Mouse (Mus musculus) limb, embryonic 10.5 days (tissue): ENCODE measurements around the gene D230025D16Rik. TPM values are rescaled to one million over a fixed set of nuclear protein-coding genes. Genes with fewer than 3 reads are reported as not detected.

ENCODE experiments used
- DNase-seq: peaks from one replicate; pipeline ENCODE4 v3.0.0-alpha.2; 2017; ENCODE audit warnings: low spot score
- H3K27ac ChIP-seq: fragments of 300-500 bp; sonication (generic); 2 replicates; pipeline ENCODE4 v1.5.1; 2016; ENCODE audit warnings: mild to moderate bottlenecking
- H3K27me3 ChIP-seq: fragments of 300-500 bp; sonication (generic); 2 replicates; pipeline ENCODE4 v1.6.1; 2016; ENCODE audit warnings: low read depth, mild to moderate bottlenecking; ENCODE audit not compliant: poor library complexity, severe bottlenecking
- H3K36me3 ChIP-seq: fragments of 300-500 bp; sonication (generic); 2 replicates; pipeline ENCODE4 v1.6.1; 2016; ENCODE audit warnings: mild to moderate bottlenecking, moderate library complexity
- H3K4me1 ChIP-seq: fragments of 300-500 bp; sonication (generic); 2 replicates; pipeline ENCODE4 v1.6.1; 2016
- H3K4me3 ChIP-seq: fragments of 300-500 bp; sonication (generic); 2 replicates; pipeline ENCODE4 v1.5.1; 2016; ENCODE audit warnings: mild to moderate bottlenecking, moderate library complexity
- H3K9me3 ChIP-seq: fragments of 300-500 bp; sonication (generic); replicated peaks from 2 replicates; pipeline ENCODE4 v1.6.1; 2016; ENCODE audit warnings: mild to moderate bottlenecking
- WGBS: fragments of 180-500 bp; shearing (Covaris S2); methylation state at CpG from one replicate; pipeline ENCODE4 v1.1.7; 2016; 5-methylcytosine and 5-hydroxymethylcytosine counted together
- polyA plus RNA-seq: library from polyadenylated mRNA; unstranded; fragments of >200 nt; fragmentation: Nextera tagmentation; extraction: Ambion mirVana; gene quantifications from 2 replicates; pipeline ENCODE4 v1.2.1, GENCODE M21; 2016

The D230025D16Rik gene
- polyA plus RNA-seq, 1 experiment from 2014 or later = 25.4 TPM

DNA sequence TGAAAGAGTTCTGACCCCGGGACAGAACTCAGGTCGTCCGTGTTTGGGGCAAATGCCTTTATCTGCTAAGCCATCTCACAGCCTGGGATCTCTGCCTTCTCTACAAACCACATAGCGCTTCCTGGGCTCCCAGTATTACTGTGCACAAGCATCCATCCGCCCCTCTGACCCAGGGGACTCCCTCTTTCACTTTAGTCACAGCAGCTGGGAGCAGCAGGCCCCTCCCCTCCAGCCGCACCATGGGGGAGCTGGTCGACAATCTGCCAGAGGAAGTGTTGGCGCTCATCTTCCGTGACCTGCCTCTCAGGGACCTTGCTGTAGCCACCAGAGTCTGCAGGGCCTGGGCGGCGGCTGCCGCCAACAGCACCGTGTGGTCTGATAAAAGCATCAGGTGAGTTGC is 41.8 kb downstream of the D230025D16Rik start:
- peak overlapping the region; percentile 6; the same call in 1 of the 2 replicates for H3K4me3 ChIP-seq
- H3K36me3 ChIP-seq = no peaks in the 10 kb centered on the region
- peaks cover 58% of the 10 kb centered on the region for H3K4me1 ChIP-seq
- no peak overlapping the region for H3K27ac ChIP-seq
- H3K27me3 ChIP-seq = peaks cover 100% of the 10 kb centered on the region
- 0 out of 2 replicates have a peak, but pooled peaks cover 2% of the 10 kb centered on the region for H3K9me3 ChIP-seq
- 7% methylated on average over 13 of the region's 13 CpGs for WGBS
- DNase-seq = no peak

DNA sequence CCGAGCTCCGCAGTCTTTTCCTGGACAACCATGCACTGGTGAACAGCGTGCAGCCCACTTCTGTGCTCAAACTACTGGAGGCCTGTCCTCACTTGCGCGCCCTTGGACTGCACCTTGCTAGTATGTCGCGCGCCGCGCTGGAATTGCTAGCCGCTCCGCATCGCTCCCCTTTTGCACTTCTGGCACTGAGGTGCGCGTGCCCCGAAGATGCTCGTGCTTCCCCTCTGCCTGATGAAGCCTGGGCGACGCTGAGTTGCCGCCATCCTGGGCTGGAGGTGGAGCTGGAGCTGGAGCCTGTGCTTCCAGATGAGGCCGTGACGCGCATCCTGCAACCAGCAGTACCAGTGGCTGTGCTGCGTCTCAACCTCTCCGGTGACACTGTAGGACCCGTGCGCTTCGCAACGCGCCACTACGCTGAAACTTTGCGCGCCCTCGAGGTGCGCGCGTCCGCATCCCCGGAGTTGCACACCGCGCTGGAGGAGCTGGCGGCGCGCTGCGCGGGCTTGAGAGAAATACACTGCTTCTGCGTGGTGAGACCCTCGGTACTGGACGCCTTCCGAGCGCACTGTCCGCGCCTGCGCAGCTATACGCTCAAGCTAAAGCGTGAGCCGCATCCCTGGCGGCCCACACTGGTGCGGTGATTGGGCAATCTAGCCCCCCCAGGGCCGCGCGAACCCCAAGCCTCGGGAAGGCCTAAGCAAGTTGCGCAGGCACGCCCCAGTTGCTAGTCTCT is 43.6 kb downstream of the D230025D16Rik start:
- H3K27ac ChIP-seq = peak overlapping the region; percentile 9; the same call in 1 of the 2 replicates
- no peaks in the 10 kb centered on the region for H3K36me3 ChIP-seq
- WGBS = under 1% methylated on average over 65 of the region's 65 CpGs
- H3K4me1 ChIP-seq = peaks cover 58% of the 10 kb centered on the region
- peak; percentile 82 for DNase-seq
- peak overlapping the region; percentile 62 for H3K4me3 ChIP-seq
- H3K27me3 ChIP-seq = peaks cover 100% of the 10 kb centered on the region
- 0 out of 2 replicates have a peak, but pooled peaks cover 2% of the 10 kb centered on the region for H3K9me3 ChIP-seq

DNA sequence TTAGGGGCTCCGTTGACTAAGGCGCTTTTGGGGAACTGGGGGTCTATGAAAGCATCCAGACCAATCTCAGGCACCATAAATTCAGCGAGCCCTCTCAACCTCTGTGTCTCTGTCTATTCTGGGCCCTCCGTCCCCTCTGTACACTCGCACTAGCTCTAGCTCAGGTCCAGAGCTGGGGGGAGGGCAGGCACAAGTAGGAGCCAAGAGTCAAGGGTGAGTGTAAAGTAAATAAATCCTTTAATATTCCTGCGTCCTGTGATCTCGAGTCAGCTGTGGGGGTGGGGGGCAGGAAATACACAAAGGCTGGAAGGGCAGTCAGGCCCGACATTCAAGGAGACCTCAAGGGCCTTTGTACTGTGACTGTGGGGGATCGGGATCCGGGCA is 44.1 kb downstream of the D230025D16Rik start:
- Histone ChIP-seq H3K9me3 (0 out of 2 replicates have a peak, but pooled peaks cover 2% of the 10 kb centered on the region), H3K36me3 (no peaks in the 10 kb centered on the region), H3K27ac (peak overlapping the region; percentile 62; the same call in 1 of the 2 replicates), H3K4me3 (peak overlapping the region; percentile 62), H3K27me3 (peaks cover 100% of the 10 kb centered on the region), H3K4me1 (peaks cover 54% of the 10 kb centered on the region)
- 2% methylated on average over 10 of the region's 10 CpGs for WGBS
- DNase-seq = no peak

DNA sequence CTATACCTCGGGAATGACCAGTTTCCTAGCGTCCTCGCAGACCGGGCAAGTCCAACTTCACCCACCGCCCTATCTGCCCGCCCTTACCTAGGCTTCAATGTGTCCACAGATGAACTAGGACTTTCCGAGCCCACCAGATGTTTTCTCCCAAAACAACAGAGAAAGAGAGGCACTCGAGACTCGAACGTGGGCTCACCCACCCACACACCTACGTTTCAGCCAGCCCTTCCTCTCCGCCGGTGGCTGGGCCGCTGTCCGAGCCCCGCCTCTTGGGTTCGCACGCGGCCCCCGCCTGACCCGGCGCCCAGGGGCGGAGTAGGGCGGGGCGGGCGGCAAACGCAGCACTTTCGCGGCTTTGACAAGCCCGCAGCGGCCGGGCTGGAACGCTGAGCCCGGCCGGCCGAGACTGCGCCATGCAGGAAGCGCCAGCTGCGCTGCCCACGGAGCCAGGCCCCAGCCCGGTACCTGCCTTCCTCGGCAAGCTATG is 44.6 kb downstream of the D230025D16Rik start, which contains the start of gene Hsf4:
Hsf4 (plus strand) TSS at position 341 of the 487 bp plus-strand sequence.
- H3K9me3 ChIP-seq = 0 out of 2 replicates have a peak, but pooled peaks cover 2% of the 10 kb centered on the region
- H3K27ac ChIP-seq = peak within 1 kb of the TSS; percentile 62
- H3K4me3 ChIP-seq = peak within 1 kb of the TSS; percentile 62
- under 1% methylated on average over 42 of the region's 42 CpGs for WGBS
- peaks cover 100% of the 10 kb centered on the region for H3K27me3 ChIP-seq
- no peaks in the 10 kb centered on the region for H3K36me3 ChIP-seq
- peak; percentile 67 for DNase-seq
- peaks cover 50% of the 10 kb centered on the region for H3K4me1 ChIP-seq

DNA sequence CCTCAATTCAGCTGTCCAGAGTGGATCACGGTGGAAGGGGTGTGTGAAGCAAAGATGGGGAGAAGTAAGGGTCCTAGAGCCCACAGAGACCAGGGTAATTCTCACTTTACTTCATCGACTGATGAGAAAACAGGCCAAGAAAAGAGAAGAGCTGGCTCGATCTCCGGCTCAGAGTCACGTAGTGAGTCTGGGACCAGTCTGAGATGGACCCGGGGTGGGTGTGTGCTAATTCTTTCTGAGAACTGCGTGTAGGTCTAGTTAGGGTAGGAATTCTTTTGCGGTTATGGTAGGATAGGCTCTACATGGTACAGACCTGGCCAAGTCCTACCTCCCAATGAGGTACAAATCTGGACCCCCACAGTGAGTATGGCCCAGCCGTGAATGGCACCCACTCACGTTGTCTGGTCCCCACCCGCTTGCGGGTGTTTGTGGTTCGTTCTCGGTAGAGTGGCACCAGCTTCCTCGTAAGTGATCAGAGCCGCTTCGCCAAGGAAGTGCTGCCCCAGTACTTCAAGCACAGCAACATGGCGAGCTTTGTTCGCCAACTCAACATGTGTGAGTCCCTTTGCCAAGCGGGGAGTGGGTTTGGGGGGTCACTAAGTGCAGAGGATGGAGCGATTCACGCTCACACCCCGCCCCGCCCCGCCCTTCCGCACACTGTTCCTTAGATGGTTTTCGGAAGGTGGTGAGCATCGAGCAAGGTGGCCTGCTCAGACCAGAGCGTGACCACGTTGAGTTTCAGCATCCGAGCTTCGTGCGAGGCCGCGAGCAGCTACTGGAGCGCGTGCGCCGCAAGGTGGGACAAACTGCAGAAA is 45.4 kb downstream of the D230025D16Rik start:
- Histone ChIP-seq H3K9me3 (0 out of 2 replicates have a peak, but pooled peaks cover 2% of the 10 kb centered on the region), H3K4me3 (peak overlapping the region; percentile 62), H3K4me1 (peaks cover 43% of the 10 kb centered on the region), H3K27ac (no peak overlapping the region), H3K27me3 (peaks cover 100% of the 10 kb centered on the region), H3K36me3 (no peaks in the 10 kb centered on the region)
- DNase-seq = no peak
- WGBS = 2% methylated on average over 39 of the region's 39 CpGs

DNA sequence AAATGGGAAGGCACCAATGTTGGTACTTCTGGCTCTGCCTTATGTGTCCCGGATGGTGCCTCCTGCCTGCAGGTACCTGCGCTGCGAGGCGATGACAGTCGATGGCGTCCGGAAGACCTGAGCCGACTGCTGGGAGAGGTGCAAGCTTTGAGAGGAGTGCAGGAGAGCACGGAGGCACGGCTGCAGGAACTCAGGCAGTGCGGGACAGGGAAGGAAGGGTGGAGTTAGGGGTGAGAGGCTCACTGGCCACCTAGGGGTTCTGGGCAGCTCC is 45.9 kb downstream of the D230025D16Rik start:
- under 1% methylated on average over 11 of the region's 11 CpGs for WGBS
- peaks cover 100% of the 10 kb centered on the region for H3K27me3 ChIP-seq
- 0 out of 2 replicates have a peak, but pooled peaks cover 2% of the 10 kb centered on the region for H3K9me3 ChIP-seq
- DNase-seq = peak; percentile 60
- H3K4me3 ChIP-seq = peak overlapping the region; percentile 62; the same call in 1 of the 2 replicates
- peaks cover 49% of the 10 kb centered on the region for H3K4me1 ChIP-seq
- H3K36me3 ChIP-seq = no peaks in the 10 kb centered on the region
- H3K27ac ChIP-seq = no peak overlapping the region

DNA sequence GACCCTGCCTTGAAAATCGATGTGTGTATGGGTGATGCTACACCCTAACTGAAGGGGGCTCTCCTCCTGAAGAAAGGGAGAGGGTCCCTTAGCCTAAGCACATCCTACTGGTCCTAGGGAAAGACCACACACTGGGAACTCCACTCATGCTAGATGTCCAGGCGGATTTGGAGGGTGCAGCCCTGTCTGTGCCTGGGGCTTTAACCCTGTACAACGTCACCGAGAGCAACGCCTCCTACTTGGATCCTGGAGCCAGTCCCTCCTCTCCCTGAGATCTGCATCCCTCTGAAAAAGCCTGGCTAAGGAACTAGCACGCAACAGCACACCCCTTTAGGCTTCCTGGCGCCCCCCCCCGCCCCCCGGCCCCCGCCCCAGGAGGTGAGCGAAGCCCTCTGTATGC is 50.4 kb downstream of the D230025D16Rik start:
- no peak for DNase-seq
- Histone ChIP-seq H3K27ac (no peak overlapping the region), H3K4me3 (peak overlapping the region; percentile 53; the same call in 1 of the 2 replicates)

DNA sequence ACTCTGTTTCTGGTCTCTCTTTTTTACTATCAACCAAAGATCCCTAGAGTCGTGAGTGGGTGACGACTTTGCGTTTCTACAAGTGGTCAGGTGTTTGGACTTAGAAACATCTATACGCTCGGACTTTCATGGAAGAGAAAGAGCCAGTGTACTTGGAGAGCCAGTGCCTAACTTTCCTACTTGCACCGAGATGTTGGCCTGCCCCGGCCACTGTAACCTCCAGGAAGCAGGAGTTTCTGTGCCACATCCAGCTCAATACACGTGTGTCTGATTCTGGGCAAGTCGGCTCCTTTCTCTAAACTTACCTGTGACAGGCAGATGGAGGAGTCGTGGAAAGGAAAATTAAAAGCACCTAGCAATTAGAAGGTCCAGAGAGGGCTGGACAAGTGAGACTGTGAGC is 50.9 kb downstream of the D230025D16Rik start, which contains the start of gene Nol3:
Nol3 (plus strand) TSS at position 301 of the 400 bp plus-strand sequence.
- H3K9me3 ChIP-seq = no peaks in the 10 kb centered on the region
- H3K4me3 ChIP-seq = peak within 1 kb of the TSS; percentile 53
- peaks cover 23% of the 10 kb centered on the region for H3K4me1 ChIP-seq
- peak within 1 kb of the TSS; percentile 10; the same call in 1 of the 2 replicates for H3K27ac ChIP-seq
- peaks cover 8% of the 10 kb centered on the region; the same call in 1 of the 2 replicates for H3K36me3 ChIP-seq
- DNase-seq = no peak
- 10% methylated on average over 10 of the region's 10 CpGs for WGBS
- H3K27me3 ChIP-seq = peaks cover 100% of the 10 kb centered on the region

More for the DNA sequence above, 50.4 kb downstream of the D230025D16Rik start:
- Histone ChIP-seq H3K27me3 (peaks cover 100% of the 10 kb centered on the region), H3K4me1 (peaks cover 28% of the 10 kb centered on the region), H3K36me3 (peaks cover 5% of the 10 kb centered on the region; the same call in 1 of the 2 replicates), H3K9me3 (no peaks in the 10 kb centered on the region)
- 9% methylated on average over 9 of the region's 11 CpGs for WGBS

DNA sequence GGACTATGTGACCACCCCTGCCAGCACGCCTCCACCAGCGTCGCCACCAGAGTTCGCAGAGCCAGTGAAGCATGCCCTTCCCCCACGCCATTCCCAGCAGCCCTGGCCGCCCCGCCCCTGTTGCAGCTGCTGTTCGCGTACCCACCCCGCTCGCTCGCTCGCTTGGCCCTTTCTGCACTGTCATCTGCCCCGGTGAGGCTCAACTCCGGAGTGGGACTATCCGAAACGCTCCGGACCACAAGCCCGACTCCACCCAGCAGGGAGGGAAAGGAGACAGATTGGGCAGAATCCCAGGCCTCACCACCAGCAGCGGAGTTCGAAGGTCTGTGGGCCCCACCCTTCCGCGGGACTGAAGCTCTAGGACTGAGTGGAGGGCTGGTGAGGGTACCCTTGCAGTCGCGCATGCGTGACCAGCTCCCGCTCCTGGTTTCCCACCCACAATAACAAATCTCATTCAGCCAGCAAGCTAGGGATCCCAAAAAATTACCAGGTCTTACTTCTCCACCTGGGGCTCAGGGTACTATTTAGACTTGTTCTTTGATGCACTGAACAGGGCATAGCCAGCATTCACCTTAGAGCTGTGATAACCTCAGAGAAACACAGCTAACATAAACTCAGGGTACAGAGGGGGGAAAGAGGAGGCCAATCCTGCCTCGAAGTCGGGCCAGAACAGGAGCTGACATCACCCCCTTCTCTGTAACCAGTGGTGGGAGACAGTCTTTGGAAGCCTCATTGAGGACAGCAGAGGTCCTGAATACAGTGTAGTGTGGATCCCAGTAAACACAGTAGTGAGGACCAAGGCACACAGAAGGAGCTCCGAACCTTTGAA is 51.6 kb downstream of the D230025D16Rik start:
- Histone ChIP-seq H3K4me3 (peak overlapping the region; percentile 53), H3K27ac (peak overlapping the region; percentile 10; the same call in 1 of the 2 replicates), H3K27me3 (peaks cover 100% of the 10 kb centered on the region), H3K36me3 (peaks cover 11% of the 10 kb centered on the region; the same call in 1 of the 2 replicates), H3K9me3 (no peaks in the 10 kb centered on the region), H3K4me1 (peaks cover 22% of the 10 kb centered on the region)
- 4% methylated on average over 30 of the region's 30 CpGs for WGBS
- DNase-seq = peak; percentile 72

DNA sequence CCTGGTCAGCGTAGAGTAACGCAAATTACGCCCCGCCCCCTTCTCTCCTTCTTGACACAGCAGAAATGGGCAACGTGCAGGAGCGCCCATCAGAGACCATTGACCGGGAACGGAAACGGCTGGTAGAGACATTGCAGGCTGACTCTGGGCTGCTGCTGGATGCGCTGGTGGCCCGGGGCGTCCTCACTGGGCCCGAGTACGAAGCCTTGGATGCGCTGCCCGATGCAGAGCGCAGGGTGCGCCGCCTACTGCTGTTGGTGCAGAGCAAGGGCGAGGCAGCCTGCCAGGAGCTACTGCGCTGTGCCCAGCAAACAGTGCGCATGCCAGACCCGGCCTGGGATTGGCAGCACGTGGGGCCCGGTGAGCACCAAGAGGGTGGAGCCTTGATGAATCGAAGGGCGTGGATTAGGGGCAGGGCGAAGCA is 54.0 kb downstream of the D230025D16Rik start:
- Histone ChIP-seq H3K36me3 (peaks cover 24% of the 10 kb centered on the region), H3K9me3 (no peaks in the 10 kb centered on the region), H3K4me1 (peaks cover 28% of the 10 kb centered on the region), H3K4me3 (peak overlapping the region; percentile 22), H3K27ac (no peak overlapping the region), H3K27me3 (peaks cover 100% of the 10 kb centered on the region)
- 3% methylated on average over 28 of the region's 28 CpGs for WGBS
- no peak for DNase-seq

DNA sequence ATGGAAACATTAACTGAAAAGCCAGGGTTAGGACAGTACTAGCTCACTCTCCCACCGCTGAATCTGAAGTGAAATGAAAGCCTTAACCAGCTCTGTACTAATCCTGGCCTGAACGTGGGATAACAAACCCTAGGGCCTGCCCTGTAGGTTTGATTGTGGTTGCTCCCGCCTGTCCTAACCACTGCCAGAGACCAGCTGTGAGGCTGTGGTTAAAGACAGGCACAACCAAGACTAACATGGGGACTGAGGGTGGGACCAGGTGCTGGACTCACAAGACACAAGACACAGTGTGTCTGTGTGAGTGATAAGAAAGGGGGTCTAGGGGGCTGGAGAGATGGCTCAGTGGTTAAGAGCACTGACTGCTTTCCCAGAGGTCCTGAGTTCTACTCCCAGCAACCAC is 55.6 kb downstream of the D230025D16Rik start:
- H3K4me3 ChIP-seq = no peak overlapping the region
- no peaks in the 10 kb centered on the region for H3K9me3 ChIP-seq
- DNase-seq = no peak
- peaks cover 25% of the 10 kb centered on the region for H3K4me1 ChIP-seq
- peaks cover 97% of the 10 kb centered on the region for H3K27me3 ChIP-seq
- H3K27ac ChIP-seq = no peak overlapping the region
- 74% methylated on average over 3 of the region's 3 CpGs for WGBS
- H3K36me3 ChIP-seq = peaks cover 32% of the 10 kb centered on the region

DNA sequence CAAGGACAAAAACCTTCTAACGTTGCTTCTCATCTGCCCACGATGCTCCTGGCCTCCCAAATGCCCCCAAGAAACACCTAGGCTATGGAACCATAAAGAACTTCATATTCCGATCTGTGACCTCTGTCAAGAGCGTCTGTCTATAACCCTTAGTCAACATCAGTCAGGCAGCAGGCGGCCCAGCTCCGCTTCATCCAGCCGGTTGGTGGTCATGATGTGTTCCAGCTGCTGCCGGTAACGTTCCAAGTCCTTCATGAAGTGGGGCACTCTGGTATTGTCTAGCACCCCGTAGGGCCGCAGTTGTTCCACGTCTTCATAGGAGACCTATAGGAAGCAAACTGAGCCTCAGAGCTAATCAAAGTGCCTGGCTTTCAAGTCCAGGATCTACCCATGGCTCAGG is 56.9 kb downstream of the D230025D16Rik start:
- H3K4me3 ChIP-seq = no peak overlapping the region
- H3K27ac ChIP-seq = no peak overlapping the region
- WGBS = 88% methylated on average over 12 of the region's 12 CpGs
- H3K36me3 ChIP-seq = peaks cover 35% of the 10 kb centered on the region
- no peak for DNase-seq
- peaks cover 97% of the 10 kb centered on the region for H3K27me3 ChIP-seq
- H3K9me3 ChIP-seq = no peaks in the 10 kb centered on the region
- H3K4me1 ChIP-seq = peaks cover 14% of the 10 kb centered on the region
